Mouse (Mus musculus) midbrain, embryonic 12.5 days (tissue): Measurements from ENCODE around the gene Gm5475. TPM values are rescaled to one million over a fixed set of nuclear protein-coding genes. Genes with fewer than 3 reads are reported as not detected.

Experiments used
- ATAC-seq: fragments of 200-750 bp; cut with Nextera tagmentation; 2 replicates; pipeline ENCODE4 v1.8.0; 2017; ENCODE audit warnings: low read depth, moderate TSS enrichment, moderate library complexity; ENCODE audit not compliant: low FRiP score
- H3K27ac ChIP-seq: fragments of 300-500 bp; sonication (generic); replicated peaks from 2 replicates; pipeline ENCODE4 v1.5.1; 2016; ENCODE audit warnings: mild to moderate bottlenecking
- H3K27me3 ChIP-seq: fragments of 300-500 bp; sonication (generic); 2 replicates; pipeline ENCODE4 v1.6.1; 2016; ENCODE audit warnings: mild to moderate bottlenecking
- H3K36me3 ChIP-seq: fragments of 300-500 bp; sonication (generic); 2 replicates; pipeline ENCODE4 v1.6.1; 2016
- H3K4me1 ChIP-seq: fragments of 300-500 bp; sonication (generic); 2 replicates; pipeline ENCODE4 v1.6.1; 2016
- H3K4me2 ChIP-seq: fragments of 300-500 bp; sonication (generic); replicated peaks from 2 replicates; pipeline ENCODE4 v1.6.1; 2016; ENCODE audit warnings: mild to moderate bottlenecking, moderate library complexity
- H3K4me3 ChIP-seq: fragments of 300-500 bp; sonication (generic); 2 replicates; pipeline ENCODE4 v1.5.1; 2016; ENCODE audit warnings: mild to moderate bottlenecking
- H3K9ac ChIP-seq: fragments of 300-500 bp; sonication (generic); replicated peaks from 2 replicates; pipeline ENCODE4 v1.6.1; 2016; ENCODE audit warnings: mild to moderate bottlenecking, moderate library complexity
- H3K9me3 ChIP-seq: fragments of 300-500 bp; sonication (generic); 2 replicates; pipeline ENCODE4 v1.6.1; 2016; ENCODE audit warnings: mild to moderate bottlenecking
- WGBS: fragments of 180-500 bp; shearing (Covaris S2); methylation state at CpG from one replicate; pipeline ENCODE4 v1.1.7; 2016; 5-methylcytosine and 5-hydroxymethylcytosine counted together
- polyA plus RNA-seq: library from polyadenylated mRNA; unstranded; fragments of >200 nt; fragmentation: Nextera tagmentation; extraction: Ambion mirVana; gene quantifications from 2 replicates; pipeline ENCODE4 v1.2.1, GENCODE M21; 2016

The Gm5475 gene
- polyA plus RNA-seq, 1 experiment from 2014 or later: 0.11 TPM

- ATAC-seq: no peak
- peaks cover 75% of the 10 kb centered on the region for H3K36me3 ChIP-seq
- no peak overlapping the region for H3K4me2 ChIP-seq
- H3K27ac ChIP-seq: no peak overlapping the region
- 97% methylated on average over 3 of the region's 3 CpGs for WGBS
- no peak overlapping the region for H3K4me3 ChIP-seq
- no peaks in the 10 kb centered on the region for H3K9me3 ChIP-seq
- H3K9ac ChIP-seq: no peak overlapping the region
- no peaks in the 10 kb centered on the region for H3K4me1 ChIP-seq
- H3K27me3 ChIP-seq: no peaks in the 10 kb centered on the region
These were observed 26.4 kb upstream of the Gm5475 start for GRCm38 (mm10) chr15:100395561-100395960.

- peaks cover 96% of the 10 kb centered on the region for H3K36me3 ChIP-seq
- no peaks in the 10 kb centered on the region for H3K27me3 ChIP-seq
- H3K9me3 ChIP-seq: no peaks in the 10 kb centered on the region
- ATAC-seq: no peak
- WGBS: 95% methylated on average over 16 of the region's 16 CpGs
- H3K4me1 ChIP-seq: no peaks in the 10 kb centered on the region
- no peak overlapping the region for H3K9ac ChIP-seq
- H3K4me3 ChIP-seq: no peak overlapping the region
- no peak overlapping the region for H3K4me2 ChIP-seq
- no peak overlapping the region for H3K27ac ChIP-seq
These were observed 21.2 kb upstream of the Gm5475 start for GRCm38 (mm10) chr15:100400592-100401250.

GRCm38 (mm10) chr15:100401811-100402210, 20.1 kb upstream of the Gm5475 start:
- H3K27me3 ChIP-seq: no peaks in the 10 kb centered on the region
- H3K4me2 ChIP-seq: no peak overlapping the region
- H3K4me3 ChIP-seq: no peak overlapping the region
- H3K4me1 ChIP-seq: no peaks in the 10 kb centered on the region
- H3K36me3 ChIP-seq: peaks cover 94% of the 10 kb centered on the region
- H3K27ac ChIP-seq: no peak overlapping the region
- no peak for ATAC-seq
- 94% methylated on average over 4 of the region's 4 CpGs for WGBS
- H3K9ac ChIP-seq: no peak overlapping the region
- H3K9me3 ChIP-seq: no peaks in the 10 kb centered on the region

- H3K4me3 ChIP-seq: no peak overlapping the region
- H3K4me2 ChIP-seq: no peak overlapping the region
- H3K9ac ChIP-seq: no peak overlapping the region
- H3K27ac ChIP-seq: no peak overlapping the region
- ATAC-seq: no peak
- H3K36me3 ChIP-seq: peaks cover 93% of the 10 kb centered on the region
- no peaks in the 10 kb centered on the region for H3K4me1 ChIP-seq
- no peaks in the 10 kb centered on the region for H3K27me3 ChIP-seq
- no peaks in the 10 kb centered on the region for H3K9me3 ChIP-seq
- WGBS: 90% methylated on average over 14 of the region's 14 CpGs
These were observed 19.6 kb upstream of the Gm5475 start for GRCm38 (mm10) chr15:100402347-100402746.

- H3K9ac ChIP-seq: no peak overlapping the region
- no peak overlapping the region for H3K4me3 ChIP-seq
- WGBS: 96% methylated on average over 4 of the region's 4 CpGs
- H3K4me2 ChIP-seq: no peak overlapping the region
- no peaks in the 10 kb centered on the region for H3K4me1 ChIP-seq
- no peaks in the 10 kb centered on the region for H3K9me3 ChIP-seq
- ATAC-seq: no peak
- H3K27me3 ChIP-seq: no peaks in the 10 kb centered on the region
- no peak overlapping the region for H3K27ac ChIP-seq
- H3K36me3 ChIP-seq: peaks cover 93% of the 10 kb centered on the region
These were observed 19.1 kb upstream of the Gm5475 start for GRCm38 (mm10) chr15:100402798-100403197.

- Histone ChIP-seq H3K4me2 (no peak overlapping the region), H3K4me1 (no peaks in the 10 kb centered on the region), H3K36me3 (peaks cover 93% of the 10 kb centered on the region), H3K9me3 (no peaks in the 10 kb centered on the region), H3K27ac (no peak overlapping the region), H3K4me3 (no peak overlapping the region), H3K27me3 (no peaks in the 10 kb centered on the region), H3K9ac (no peak overlapping the region)
- no peak for ATAC-seq
- 94% methylated on average over 16 of the region's 16 CpGs for WGBS
These were observed 18.5 kb upstream of the Gm5475 start for GRCm38 (mm10) chr15:100403318-100404000.

GRCm38 (mm10) chr15:100406088-100406487, 15.9 kb upstream of the Gm5475 start:
- Histone ChIP-seq H3K4me2 (no peak overlapping the region), H3K9ac (no peak overlapping the region), H3K4me3 (no peak overlapping the region), H3K27ac (no peak overlapping the region), H3K9me3 (no peaks in the 10 kb centered on the region), H3K4me1 (no peaks in the 10 kb centered on the region), H3K27me3 (no peaks in the 10 kb centered on the region), H3K36me3 (peaks cover 84% of the 10 kb centered on the region)
- WGBS: 93% methylated on average over 5 of the region's 5 CpGs
- no peak for ATAC-seq

- H3K27me3 ChIP-seq: no peaks in the 10 kb centered on the region
- 69% methylated on average over 14 of the region's 14 CpGs for WGBS
- ATAC-seq: no peak
- no peak overlapping the region for H3K4me2 ChIP-seq
- H3K4me1 ChIP-seq: no peaks in the 10 kb centered on the region
- peaks cover 41% of the 10 kb centered on the region for H3K36me3 ChIP-seq
- no peaks in the 10 kb centered on the region for H3K9me3 ChIP-seq
- H3K9ac ChIP-seq: no peak overlapping the region
- no peak overlapping the region for H3K4me3 ChIP-seq
- no peak overlapping the region for H3K27ac ChIP-seq
These were observed 10.9 kb upstream of the Gm5475 start for GRCm38 (mm10) chr15:100410918-100411672.

GRCm38 (mm10) chr15:100411731-100412130, 10.2 kb upstream of the Gm5475 start:
- Histone ChIP-seq H3K4me2 (no peak overlapping the region), H3K9me3 (no peaks in the 10 kb centered on the region), H3K27me3 (no peaks in the 10 kb centered on the region), H3K27ac (no peak overlapping the region), H3K36me3 (peaks cover 38% of the 10 kb centered on the region), H3K4me3 (no peak overlapping the region), H3K9ac (no peak overlapping the region), H3K4me1 (no peaks in the 10 kb centered on the region)
- 88% methylated on average over 5 of the region's 5 CpGs for WGBS
- ATAC-seq: no peak

GRCm38 (mm10) chr15:100413306-100413705, 8.6 kb upstream of the Gm5475 start:
- Histone ChIP-seq H3K27me3 (no peaks in the 10 kb centered on the region), H3K9ac (no peak overlapping the region), H3K27ac (no peak overlapping the region), H3K36me3 (peaks cover 23% of the 10 kb centered on the region), H3K4me3 (no peak overlapping the region), H3K9me3 (no peaks in the 10 kb centered on the region), H3K4me1 (peaks cover 4% of the 10 kb centered on the region; the same call in 1 of the 2 replicates), H3K4me2 (no peak overlapping the region)
- ATAC-seq: no peak
- 76% methylated on average over 4 of the region's 5 CpGs for WGBS

- H3K36me3 ChIP-seq: peaks cover 19% of the 10 kb centered on the region; the same call in 1 of the 2 replicates
- H3K4me3 ChIP-seq: no peak overlapping the region
- no peak overlapping the region for H3K4me2 ChIP-seq
- H3K27ac ChIP-seq: no peak overlapping the region
- H3K27me3 ChIP-seq: no peaks in the 10 kb centered on the region
- H3K4me1 ChIP-seq: peaks cover 4% of the 10 kb centered on the region; the same call in 1 of the 2 replicates
- H3K9ac ChIP-seq: no peak overlapping the region
- no peaks in the 10 kb centered on the region for H3K9me3 ChIP-seq
- no peak for ATAC-seq
- WGBS: 81% methylated on average over 4 of the region's 4 CpGs
These were observed 7.9 kb upstream of the Gm5475 start for GRCm38 (mm10) chr15:100414011-100414410.

- H3K27ac ChIP-seq: no peak overlapping the region
- H3K9me3 ChIP-seq: no peaks in the 10 kb centered on the region
- 93% methylated on average over 13 of the region's 13 CpGs for WGBS
- no peak overlapping the region for H3K9ac ChIP-seq
- no peaks in the 10 kb centered on the region for H3K27me3 ChIP-seq
- peaks cover 15% of the 10 kb centered on the region; the same call in 1 of the 2 replicates for H3K36me3 ChIP-seq
- H3K4me1 ChIP-seq: peaks cover 10% of the 10 kb centered on the region
- H3K4me3 ChIP-seq: no peak overlapping the region
- no peak for ATAC-seq
- no peak overlapping the region for H3K4me2 ChIP-seq
These were observed 7.0 kb upstream of the Gm5475 start for GRCm38 (mm10) chr15:100414942-100415341.
